Mouse (Mus musculus) frontal cortex, adult (tissue): Measurements from ENCODE around the gene Ociad1.

Source experiments
- ATAC-seq: cut with Nextera tagmentation; 2 replicates; pipeline ENCODE4 v1.9.2; 2017; ENCODE audit warnings: mild to moderate bottlenecking, moderate library complexity, mixed read lengths; ENCODE audit not compliant: low TSS enrichment

The Ociad1 gene

GRCm38 (mm10) chr5:73292502-73293457 is at the start of gene Ociad1:
Gene Ociad1, plus strand, starts transcription at chr5:73292784.
- ATAC-seq, result peak; percentile 98

- no peak for ATAC-seq
Observed at GRCm38 (mm10) chr5:73244403-73244802, 48.2 kb upstream of the Ociad1 start.

- ATAC-seq, result no peak
Observed at GRCm38 (mm10) chr5:73246414-73246813, 46.2 kb upstream of the Ociad1 start.

DNA sequence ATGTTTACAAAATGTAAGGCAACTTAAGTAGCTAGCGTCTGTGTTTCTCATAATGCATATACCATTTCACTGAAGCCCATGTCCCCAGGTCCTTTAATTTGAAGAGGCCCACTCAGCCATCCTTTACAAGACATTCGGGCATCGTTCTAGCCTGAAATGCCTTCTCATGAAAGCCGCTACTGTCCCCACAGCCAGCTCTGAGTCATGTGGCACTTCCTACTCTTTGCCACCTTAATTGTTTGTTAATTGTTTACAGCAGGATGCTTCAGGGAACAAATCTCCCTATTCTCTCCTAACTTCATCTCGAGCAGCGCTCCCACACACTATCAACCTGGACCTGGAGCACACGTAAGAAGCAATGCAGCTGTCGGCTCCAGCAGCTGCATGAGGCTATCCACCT is 44.4 kb upstream of the Ociad1 start:
- ATAC-seq, result peak; percentile 46; the same call in 1 of the 2 replicates

DNA sequence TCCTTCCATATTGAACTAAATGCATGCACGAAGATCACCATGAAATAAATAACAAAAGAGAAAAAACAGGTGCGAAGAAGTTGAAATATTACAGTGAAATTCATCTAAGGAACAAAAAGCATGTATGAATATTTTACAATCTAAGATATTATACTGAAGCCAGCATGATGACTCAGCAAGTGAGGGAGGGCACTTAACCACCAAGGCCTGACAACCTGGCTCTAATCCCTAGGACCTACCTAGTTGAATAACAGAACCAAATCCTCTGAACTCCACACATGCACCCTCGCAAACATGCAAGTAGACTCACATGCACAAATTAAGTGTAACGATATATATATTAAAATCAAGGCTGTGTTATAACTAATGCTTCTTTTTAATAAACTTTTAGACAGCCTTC is 43.2 kb upstream of the Ociad1 start:
- no peak for ATAC-seq

- ATAC-seq, result no peak
Observed at GRCm38 (mm10) chr5:73252739-73253138, 39.8 kb upstream of the Ociad1 start.

DNA sequence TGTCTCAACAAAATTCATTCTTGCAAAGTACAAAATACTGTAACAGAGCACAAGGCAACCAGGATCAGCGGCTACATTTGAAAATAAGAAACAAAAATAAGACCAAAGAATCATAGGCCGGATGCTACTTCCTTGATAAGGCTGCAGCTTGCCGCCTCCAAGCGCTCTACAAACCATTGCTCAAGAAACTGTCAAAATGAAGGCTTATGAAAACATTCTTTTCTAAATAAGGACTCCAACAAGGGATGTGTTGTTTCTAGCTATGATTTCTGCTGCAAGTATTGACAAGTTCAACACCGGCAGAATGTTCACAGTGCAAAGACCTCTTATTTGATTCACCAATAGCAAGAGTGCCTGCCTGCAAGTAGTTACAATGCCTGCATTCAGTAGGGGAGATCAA is 37.9 kb upstream of the Ociad1 start:
- ATAC-seq, result no peak

DNA sequence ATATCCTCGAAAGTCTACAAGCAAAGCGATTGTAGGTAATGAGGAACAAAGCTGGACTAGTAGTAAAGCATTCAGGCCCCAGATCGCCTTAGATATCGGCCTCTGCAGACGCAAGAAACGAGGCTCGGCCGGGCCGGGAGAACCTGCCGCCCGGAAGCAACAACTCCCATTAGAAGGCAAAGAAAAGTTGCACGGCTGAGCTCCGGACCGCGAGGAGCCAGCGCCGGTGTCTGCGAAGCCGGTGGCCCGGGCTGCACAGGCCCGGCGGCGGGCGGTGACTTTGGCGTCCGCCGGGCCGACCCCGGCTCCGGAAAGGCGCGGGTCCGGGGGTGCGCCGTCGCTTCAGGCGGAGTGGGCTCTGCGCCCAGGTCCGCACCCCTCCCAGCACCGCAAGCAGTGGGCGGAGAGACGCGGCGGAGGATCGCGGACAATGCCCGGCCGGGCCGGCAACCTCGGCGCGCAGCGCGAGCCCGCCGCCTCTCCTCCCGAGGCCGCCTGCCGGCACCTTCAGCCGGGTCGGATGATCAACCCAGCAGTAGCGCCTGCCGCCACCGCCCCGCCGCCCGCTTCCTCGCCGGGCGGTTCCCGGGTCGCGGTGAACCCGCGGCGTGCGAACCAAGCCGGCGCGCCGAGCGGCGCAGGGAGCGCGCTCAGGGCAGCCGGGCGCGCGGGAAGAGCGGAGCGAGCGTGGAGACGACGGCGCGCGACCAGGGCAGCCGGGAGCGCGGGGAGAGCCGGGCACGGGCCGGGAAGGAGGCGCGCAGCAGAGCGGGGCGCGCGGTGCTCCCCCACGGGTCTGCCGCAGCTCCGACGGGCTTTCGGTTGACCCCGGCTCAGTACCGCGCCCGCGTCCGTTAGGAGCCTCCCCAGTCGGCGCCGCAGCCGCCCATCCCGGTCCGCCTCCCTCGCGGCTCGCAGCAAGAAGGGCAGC is 37.0 kb upstream of the Ociad1 start:
- ATAC-seq, result peak; percentile 80

DNA sequence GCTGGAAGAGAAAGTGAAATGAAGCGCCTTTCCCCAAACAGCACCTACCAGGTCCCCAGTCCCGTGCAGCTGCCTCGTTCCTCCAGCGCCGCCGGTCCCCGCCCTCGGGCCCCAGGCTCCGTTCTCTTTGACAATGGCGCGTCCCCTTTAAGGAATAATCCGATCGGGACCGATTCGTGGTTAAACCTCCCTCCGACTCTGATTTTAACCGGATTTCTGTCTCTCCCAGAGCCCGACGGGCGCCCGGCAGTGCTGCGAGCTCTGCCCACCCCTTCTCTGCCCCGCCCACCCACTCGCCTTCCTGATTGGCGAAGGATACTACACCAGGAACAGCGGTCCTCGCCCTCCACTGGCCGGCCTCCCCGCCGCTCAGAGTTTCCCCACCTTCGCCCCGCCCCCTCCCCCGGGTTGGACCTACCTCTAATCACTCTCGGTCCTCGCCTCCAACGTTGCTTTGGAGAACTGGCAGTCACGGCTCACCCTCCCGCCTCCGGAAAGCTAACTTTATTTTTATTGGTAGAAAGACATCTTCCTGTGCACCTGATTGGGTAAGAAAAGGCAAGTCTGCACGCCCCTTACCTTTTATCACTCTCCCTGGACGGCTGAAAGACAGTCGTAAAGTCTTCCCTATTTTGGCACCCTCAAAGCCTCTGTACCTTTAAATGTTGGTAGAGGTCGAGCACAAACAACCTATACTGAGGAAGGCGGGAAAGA is 36.1 kb upstream of the Ociad1 start, which contains the start of gene Fryl:
Gene Fryl (minus strand): TSS at position 268 of the 714 bp plus-strand sequence.
- peak; percentile 91 for ATAC-seq

DNA sequence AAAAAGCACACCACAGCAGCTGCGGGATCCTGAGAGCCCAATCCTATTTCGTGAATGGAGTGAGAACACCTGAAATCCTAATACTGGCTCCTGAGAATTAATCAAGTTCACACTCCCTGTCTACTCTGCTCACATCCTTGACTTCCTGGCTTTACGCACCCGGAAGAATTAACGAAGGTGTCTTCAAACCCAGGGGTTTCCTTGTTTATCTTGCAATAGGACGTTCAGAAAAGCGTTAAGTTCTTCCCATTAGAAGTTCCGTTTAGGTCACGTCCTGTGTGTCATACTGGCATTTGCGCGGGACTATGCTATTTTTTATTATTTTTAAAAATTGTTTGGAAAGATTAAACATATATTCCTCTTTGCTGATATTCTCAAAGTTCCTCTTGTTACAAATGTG is 35.5 kb upstream of the Ociad1 start:
- ATAC-seq, result no peak

GRCm38 (mm10) chr5:73257723-73258122 is 34.9 kb upstream of the Ociad1 start:
- ATAC-seq, result no peak

GRCm38 (mm10) chr5:73264122-73264521 is 28.5 kb upstream of the Ociad1 start:
- no peak for ATAC-seq

DNA sequence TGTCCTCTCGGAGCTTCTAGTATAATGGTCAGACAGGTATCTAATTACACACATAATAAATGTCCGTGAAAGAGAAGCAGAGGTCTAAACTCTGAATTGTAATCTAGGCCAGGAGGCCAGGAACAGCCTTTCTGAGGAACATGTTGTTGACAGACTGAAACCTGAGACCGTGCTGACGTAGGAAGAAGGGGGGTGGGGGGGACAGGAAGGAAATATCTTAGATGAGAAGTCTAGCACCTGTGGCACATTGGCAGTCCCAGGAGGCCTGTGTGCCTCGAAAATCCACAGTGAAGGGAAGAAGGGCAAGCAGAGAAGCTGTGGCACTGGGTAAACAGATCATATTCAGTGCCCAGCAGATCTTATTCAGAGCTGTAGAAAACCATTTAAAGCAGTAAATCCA is 27.1 kb upstream of the Ociad1 start:
- no peak for ATAC-seq

DNA sequence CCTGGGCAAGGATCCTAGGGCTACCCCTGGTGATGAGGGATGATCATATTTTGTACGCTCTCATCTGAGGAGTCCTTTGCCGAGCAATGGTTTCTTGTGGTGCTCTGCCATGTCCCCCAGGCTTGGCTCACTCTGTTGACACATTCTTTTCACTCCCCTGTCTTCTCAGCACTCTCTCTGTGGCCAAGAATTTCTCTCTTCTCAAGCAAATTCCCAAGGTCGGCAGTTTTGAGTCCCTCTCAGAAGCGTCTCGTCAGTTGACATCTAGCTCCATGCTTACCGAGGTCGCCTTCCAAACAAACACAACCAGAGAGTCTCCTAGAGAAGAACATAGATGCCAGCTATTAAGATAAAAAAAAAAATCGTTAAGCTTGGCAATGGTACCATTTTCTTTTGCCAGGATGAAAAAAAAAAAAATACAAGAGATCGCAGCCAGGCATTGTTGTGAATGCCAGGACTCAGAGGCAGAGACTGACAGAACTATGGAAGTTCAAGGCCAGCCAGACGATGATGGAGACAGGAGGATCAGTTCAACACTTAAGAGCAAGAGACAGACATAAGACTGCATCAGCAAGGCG is 23.9 kb upstream of the Ociad1 start:
- no peak for ATAC-seq

- ATAC-seq, result peak; percentile 77
Observed at GRCm38 (mm10) chr5:73270612-73271011, 22.0 kb upstream of the Ociad1 start.

DNA sequence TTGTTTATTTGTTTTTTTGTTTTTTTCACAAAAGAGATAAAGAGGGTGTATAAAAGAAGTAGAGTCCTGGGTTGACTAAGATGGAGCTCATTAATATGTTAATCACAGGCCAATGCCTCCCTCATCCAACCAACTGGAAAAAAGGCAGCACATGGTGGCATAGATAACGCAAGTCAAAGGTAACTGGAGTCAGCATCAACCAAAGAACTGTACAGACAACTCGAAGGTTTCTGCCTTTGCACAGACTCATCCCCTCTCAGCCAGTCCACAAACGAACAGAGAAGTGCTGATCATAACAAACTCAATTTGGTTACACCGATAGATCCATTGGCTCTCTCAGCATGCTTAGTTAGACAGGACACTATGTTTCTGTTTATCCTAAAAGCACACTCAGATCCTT is 19.4 kb upstream of the Ociad1 start:
- no peak for ATAC-seq

GRCm38 (mm10) chr5:73274941-73275340 is 17.6 kb upstream of the Ociad1 start:
- ATAC-seq, result no peak

- no peak for ATAC-seq
Observed at GRCm38 (mm10) chr5:73279190-73279589, 13.4 kb upstream of the Ociad1 start.

DNA sequence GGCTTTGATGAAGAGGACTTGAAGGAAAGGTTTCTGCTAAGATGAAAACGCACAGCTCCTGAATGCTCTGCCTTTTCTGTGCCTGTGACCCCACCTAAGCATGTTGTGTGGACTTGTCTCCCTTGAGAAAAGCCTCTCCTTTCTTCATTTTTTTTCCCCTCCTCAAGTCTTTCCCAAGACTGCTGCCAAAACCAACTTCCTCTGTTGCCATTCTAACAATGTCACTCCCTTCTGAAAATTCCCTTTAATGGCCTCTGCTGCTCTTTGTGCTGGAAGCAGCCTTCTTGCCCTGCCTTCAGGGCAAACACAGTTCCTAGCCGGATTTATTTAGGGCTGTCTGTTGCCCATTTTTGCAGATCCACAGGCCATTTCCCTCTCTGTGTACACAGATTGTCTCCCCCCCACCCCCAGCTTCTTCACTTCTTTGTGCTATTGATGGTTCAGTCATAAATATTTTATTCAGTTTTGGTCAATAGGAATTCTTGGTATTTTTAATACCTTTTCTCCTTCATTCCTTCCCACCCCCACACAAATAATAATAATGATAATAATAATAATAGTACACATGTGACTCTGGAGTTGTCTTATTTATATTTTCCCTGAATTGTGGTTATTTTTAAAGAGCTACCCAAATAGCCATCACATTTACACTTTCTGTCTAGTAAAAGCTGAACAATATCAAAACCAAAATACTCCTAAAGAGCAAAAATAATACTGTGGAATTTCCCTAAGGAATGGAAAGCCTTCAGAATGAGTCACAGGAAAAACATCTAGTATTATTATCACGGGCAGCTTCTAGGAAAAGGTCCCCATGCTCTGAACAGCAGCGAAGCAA is 12.6 kb upstream of the Ociad1 start:
- ATAC-seq, result no peak

DNA sequence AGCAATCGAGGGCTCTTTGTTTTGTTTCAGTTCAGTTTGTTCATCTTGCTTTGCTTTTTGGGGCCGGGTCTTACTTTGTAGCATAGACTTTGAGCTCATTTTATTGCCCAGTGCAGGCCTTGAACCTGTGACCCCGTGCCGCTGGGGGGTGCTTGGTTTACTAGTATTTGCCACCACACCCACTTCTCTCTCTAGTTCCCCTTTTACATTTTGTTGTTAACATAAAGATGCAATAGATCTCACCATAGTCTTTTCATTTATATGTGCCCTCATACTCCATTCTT is 12.1 kb upstream of the Ociad1 start:
- no peak for ATAC-seq

GRCm38 (mm10) chr5:73284046-73284445 is 8.5 kb upstream of the Ociad1 start:
- no peak for ATAC-seq
